Mouse (Mus musculus) heart, postnatal 0 days (tissue): Measurements from ENCODE around the gene Amy2a4.
"Not testable (repeated sequence)": the region's sequence is repeated elsewhere in the genome, so short reads cannot be mapped to it uniquely, and the experiment has no call there.

Source experiments
- CTCF ChIP-seq: IDR thresholded peaks from 2 replicates; pipeline ENCODE4 v1.5.1; 2016; ENCODE audit warnings: antibody characterized with exemption, control low read depth, low read depth
- EP300 ChIP-seq: IDR thresholded peaks from 2 replicates; pipeline ENCODE4 v1.6.1; 2016; ENCODE audit warnings: antibody characterized with exemption, low read depth

GRCm38 (mm10) chr3:113279586-113279985 is 11.7 kb downstream of the Amy2a4 start:
- not testable (repeated sequence) for TF ChIP-seq CTCF, EP300
